Mouse (Mus musculus) liver, postnatal 0 days (tissue): ENCODE measurements at regions not wholly inside any gene's neighbourhood (a gene's known extent, or its start where the extent isn't known, plus 50 kb on each side); places are given as distances from the start of the nearest gene placed in this dataset.

Experiments
- CTCF ChIP-seq: sonication (generic); IDR thresholded peaks from 2 replicates; pipeline ENCODE4 v1.5.1; 2016; ENCODE audit warnings: antibody characterized with exemption, low read depth
- EP300 ChIP-seq: IDR thresholded peaks from 2 replicates; pipeline ENCODE4 v1.6.1; 2016; ENCODE audit warnings: antibody characterized with exemption, low read depth, mild to moderate bottlenecking

DNA sequence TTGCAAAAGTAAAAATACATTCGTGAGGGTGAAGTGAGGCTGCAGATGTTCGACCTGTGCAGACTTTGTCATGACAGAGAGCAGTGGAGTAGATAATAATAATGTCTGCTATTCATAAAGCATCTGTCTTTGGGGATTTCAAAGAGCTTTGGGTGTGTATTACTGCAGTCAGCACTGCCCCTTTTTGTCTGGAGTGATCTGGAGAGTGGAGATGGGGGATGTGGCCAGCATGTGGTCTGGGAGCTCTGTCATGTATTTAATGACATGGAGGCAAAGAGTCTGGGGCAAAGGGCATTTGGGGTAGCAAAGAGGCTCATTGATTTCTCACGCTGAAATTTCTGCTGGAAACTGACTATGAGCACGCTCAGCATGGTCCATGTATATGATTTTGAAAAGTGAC, 510.8 kb upstream of the Pou3f2 start:
- no peak for TF ChIP-seq CTCF
- no peak for TF ChIP-seq EP300
